Mouse (Mus musculus) lung, postnatal 36 days (tissue): ENCODE data around the gene Cdc37l1.
"Not testable (repeated sequence)": the region's sequence is repeated elsewhere in the genome, so short reads cannot be mapped to it uniquely, and the experiment has no call there.

Experiments
- DNase-seq: peaks from one replicate; pipeline ENCODE4 v3.0.0; 2022; ENCODE audit warnings: mixed read lengths

The Cdc37l1 gene

GRCm38 (mm10) chr19:28990194-28990589 lies at the start of gene Cdc37l1:
Gene Cdc37l1, plus strand, starts transcription at chr19:28990352.
- DNase-seq = peak; percentile 100

DNA sequence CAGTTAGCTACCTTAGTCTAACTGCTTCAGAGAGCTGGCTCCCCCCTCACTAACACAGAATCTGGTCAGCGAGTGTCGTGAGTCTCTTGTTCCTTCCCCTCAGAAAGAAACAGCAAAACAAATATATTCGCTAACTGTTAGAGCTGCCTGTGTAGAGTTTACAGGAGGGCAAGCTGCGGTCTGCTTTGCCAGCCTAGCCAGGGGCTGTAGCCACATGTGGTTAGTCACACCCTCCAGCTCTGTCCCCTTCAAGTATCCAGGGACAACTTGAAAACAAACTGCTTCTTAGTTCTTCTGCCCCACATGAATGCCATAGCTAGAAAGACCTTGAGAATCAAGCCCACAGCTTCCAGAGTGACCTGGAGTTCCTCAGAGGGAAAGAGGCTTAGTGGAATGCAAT lies 48.9 kb upstream of the Cdc37l1 start:
- DNase-seq = no peak

DNA sequence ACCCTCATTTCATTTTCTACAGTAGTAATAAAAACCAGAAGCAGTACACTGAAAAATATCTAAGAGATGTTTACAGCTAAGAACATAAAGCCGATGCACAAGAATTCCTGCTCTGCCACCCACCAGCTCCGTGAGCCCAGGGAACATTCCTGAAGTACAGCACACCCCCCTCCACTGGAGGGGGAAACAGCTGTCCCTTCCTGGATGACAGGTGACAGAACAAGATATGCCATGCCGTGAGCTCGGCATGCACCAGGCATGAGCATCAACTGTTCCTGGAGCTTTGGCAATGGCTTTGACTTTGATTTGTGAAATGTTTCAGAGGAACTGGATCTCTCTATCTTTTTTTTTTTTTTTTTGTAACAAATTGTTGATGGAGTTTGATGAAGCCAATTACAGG lies 43.4 kb upstream of the Cdc37l1 start:
- no peak for DNase-seq

DNA sequence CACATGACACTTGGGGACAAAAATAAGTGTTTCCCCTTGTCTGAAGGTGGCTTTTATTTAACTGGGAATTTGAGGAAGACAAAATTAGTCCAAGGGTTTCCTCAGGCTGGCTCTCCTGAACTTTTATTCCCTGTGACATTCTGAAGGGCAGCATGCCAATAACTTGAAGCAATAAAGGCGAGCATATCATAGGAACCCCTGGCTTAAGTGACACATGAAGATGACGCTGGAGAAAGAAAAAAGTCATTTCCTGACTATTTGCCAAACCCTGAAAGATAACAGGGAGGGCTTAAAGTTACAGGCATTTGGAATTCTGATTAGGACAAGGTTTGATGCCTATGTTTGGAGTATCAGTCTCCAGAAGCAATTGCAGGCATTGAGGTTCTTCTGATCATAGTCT lies 42.8 kb upstream of the Cdc37l1 start:
- DNase-seq = no peak

GRCm38 (mm10) chr19:28951251-28951650 lies 38.9 kb upstream of the Cdc37l1 start:
- DNase-seq = no peak

GRCm38 (mm10) chr19:28963113-28963512 lies 27.0 kb upstream of the Cdc37l1 start:
- peak; percentile 35 for DNase-seq

DNA sequence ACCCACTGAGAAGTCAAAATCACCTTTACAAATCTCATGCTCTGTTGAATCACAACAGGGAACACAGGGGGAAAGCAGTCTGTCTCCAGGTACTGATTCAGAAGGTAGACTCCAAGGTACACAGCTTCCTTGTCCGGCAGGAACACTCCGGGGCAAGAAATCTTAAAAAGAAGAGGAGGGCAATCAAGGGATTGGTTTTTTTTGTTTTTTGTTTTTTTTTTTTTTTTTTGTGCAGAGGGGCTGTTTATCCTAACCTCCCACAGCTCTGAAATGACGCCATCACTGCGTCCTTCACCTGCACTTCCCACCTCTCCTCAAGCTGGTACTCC lies 26.7 kb upstream of the Cdc37l1 start:
- DNase-seq = no peak

GRCm38 (mm10) chr19:28963842-28964551 lies 26.2 kb upstream of the Cdc37l1 start, which contains the start of gene Plpp6:
Gene Plpp6, plus strand, starts transcription at chr19:28963953.
- peak; percentile 92 for DNase-seq

DNA sequence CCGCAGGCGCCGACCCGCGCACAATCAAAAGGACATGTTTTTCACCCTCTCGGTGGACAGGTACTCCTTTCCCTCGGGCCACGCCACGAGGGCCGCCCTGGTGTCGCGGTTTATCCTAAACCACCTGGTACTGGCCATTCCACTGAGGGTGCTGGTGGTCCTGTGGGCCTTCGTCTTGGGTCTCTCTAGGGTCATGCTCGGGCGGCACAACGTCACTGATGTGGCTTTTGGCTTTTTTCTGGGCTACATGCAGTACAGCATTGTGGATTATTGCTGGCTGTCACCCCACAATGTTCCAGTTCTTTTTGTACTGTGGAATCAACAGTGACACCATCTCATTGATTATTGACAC lies 25.6 kb upstream of the Cdc37l1 start:
- no peak for DNase-seq

DNA sequence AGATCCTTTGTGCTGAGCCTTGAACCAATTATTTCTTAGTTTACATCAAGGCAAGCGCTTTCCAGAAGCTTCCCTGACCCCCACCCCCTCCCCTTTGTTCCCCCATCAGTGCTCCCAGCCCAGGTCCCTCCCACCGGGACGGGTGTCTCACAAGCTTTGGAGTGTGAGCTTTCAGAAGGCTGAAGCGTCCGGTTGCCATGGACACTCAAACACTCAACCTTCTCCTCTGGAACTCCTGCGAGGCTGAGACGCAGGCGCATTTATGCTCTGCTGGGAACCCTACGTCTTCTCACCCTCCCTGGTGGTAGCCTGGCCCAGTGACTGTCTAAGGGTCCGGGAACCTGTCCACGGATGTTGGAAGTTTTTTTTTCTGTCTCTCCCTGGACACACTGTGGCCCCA lies 22.5 kb upstream of the Cdc37l1 start, which contains the start of gene 4430402I18Rik:
4430402I18Rik (minus strand) TSS at position 149 of the 400 bp plus-strand sequence.
- peak; percentile 72 for DNase-seq

DNA sequence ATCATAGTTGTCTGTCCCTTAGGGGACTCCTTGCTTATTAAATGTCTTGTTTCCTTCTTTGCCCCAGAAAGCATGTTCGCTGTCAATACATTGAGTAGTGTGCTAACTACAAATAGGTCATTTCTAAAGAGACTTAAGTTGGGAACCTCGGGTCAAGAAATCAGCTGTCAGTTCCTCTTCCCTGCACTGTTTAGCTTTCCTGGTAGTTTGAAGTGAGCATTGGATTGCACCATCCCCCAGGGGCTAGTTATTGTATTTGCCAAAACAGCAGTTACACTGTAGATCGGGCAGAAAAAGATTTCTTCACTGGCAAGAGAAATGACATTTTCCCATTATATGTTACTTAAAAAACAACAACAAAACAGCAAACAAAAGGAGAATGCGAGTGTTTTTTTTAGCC lies 22.0 kb upstream of the Cdc37l1 start:
- no peak for DNase-seq

GRCm38 (mm10) chr19:28969231-28969630 lies 20.9 kb upstream of the Cdc37l1 start:
- no peak for DNase-seq

DNA sequence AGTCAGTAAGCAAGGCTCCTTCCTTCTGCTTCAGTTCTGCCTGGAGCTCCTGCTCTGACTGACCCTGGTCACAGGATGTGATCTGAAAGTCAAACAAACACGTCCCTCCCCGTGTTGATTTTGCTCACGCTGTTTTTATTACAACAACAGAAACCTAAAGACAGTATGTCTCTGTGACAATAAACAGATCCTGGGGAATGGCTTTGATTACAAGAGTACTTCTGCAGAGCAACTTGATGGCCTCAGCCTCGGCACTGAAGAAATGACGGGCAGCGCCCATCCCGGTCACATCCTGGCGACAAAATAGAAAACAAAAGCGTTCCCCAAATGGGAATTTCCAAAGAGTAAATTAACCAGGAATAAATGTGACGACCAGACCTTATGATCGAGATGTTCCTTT lies 19.9 kb upstream of the Cdc37l1 start:
- peak; percentile 40 for DNase-seq

DNA sequence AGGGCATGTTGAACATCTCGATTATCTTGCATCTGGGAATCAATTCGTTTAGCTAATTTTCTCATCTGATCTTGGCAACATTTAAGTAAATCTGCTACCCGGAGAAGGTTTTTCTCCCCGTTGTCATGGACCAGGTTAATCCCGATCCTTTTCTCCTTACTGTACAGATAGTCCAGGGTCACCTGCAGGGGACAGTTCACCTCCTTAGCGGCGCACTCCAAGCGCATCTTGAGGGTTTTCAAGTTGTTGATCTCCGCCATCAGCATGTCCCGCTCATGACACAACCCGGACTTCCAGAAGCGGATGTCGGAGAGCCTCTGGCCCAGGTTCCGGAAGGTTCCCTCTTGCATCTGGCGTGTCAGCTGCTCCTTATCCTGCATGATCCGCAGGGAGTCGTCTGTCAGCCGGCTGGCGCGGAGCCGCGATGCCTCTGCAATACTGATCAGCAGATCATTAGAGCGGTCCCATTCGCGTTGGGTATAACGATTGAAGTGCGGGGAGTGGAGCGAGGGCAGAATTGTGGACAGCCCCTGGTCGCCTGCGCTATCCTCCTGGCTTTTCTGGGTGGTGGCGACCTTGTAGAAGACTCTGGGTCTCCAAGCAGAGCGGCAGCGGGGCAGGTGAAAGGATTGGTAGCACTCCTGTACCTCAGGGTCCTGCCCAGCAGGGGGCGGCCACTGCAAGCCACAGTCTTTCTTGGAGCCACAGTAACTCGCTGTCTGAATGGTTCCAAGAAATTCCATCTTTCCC lies 15.1 kb upstream of the Cdc37l1 start:
- peak; percentile 94 for DNase-seq

- DNase-seq = no peak
Observed at GRCm38 (mm10) chr19:28982617-28983016, 7.5 kb upstream of the Cdc37l1 start.

DNA sequence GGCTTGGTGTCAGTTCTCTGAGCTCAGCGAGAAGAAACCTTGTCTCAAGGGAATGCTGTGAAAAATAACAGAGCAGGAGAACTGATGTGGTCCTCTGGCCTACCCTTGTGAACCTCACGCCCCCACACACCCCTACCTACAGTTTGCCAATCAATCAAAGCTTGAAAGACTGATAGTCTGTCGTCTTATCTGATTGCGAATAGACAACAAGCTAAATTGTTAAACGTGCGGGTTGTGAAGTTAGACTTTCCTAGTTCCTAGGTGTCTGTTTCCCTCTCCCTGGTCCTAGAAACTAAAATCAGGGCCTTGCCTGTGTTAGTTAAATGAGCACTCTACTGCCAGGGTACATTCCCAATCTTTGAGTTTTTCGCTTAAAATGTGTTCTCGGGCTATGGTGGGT lies 637 bp upstream of the Cdc37l1 start:
- DNase-seq = no peak

GRCm38 (mm10) chr19:28990590-28991221 lies 554 bp downstream of the Cdc37l1 start:
- DNase-seq = peak; percentile 26

DNA sequence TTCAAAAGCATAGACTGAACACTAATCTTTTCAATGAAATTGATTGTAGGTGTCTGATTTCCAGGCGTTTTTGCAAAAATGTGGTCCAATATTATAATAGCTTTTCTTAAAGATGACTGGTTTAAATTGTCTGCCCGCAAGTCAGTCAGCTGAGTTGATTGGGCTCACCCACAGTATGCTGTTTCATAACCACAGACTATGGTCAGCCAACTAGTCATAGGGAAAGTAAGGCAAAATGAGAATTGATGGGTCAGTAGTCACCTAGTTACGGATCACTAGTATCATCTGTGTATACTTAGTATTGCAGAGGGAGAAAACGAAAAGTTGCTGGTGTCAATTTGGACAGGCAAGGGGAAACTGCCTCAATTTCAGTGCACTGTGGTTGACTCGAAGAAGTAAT lies 1.2 kb downstream of the Cdc37l1 start:
- DNase-seq = no peak

- peak; percentile 23 for DNase-seq
Observed at GRCm38 (mm10) chr19:28994870-28995269, 4.7 kb downstream of the Cdc37l1 start.

GRCm38 (mm10) chr19:28995366-28995765 lies 5.2 kb downstream of the Cdc37l1 start:
- no peak for DNase-seq

GRCm38 (mm10) chr19:28997976-28998630 lies 8.0 kb downstream of the Cdc37l1 start:
- no peak for DNase-seq

- DNase-seq = not testable (repeated sequence)
Observed at GRCm38 (mm10) chr19:29000321-29000720, 10.2 kb downstream of the Cdc37l1 start.

- DNase-seq = no peak
Observed at GRCm38 (mm10) chr19:29008069-29008706, 18.0 kb downstream of the Cdc37l1 start.
